Mouse (Mus musculus): ENCODE measurements around the gene Gdf11.

- TF ChIP-seq KAT2A (IDR thresholded peaks at IDR 0.05; ENCODE audit: insufficient replicate concordance, low read length) (no peak), CTCF (conservative IDR thresholded peaks at IDR 0.05 in 1 of 2, IDR thresholded peaks at IDR 0.05 in 1 of 2; ENCODE audit: low read depth in 2 of 2, low read length in 2 of 2) (no peak), HCFC1 (IDR thresholded peaks at IDR 0.05; ENCODE audit: low read depth, low read length) (no peak), POLR2A (IDR thresholded peaks at IDR 0.05; ENCODE audit: low read depth, low read length) (no peak), MAFK (IDR thresholded peaks at IDR 0.05; ENCODE audit: insufficient replicate concordance, low read length) (no peak), JUND (conservative IDR thresholded peaks at IDR 0.05; ENCODE audit: low read depth, low read length) (no peak), USF1 (IDR thresholded peaks at IDR 0.05; ENCODE audit: low read depth, low read length) (no peak)
Observed at GRCm38 (mm10) chr10:128878291-128878690, 13.2 kb downstream of the Gdf11 start.

Measured in CH12.LX (cell line).